Mouse (Mus musculus): ENCODE results near the gene Agpat1.

DNA sequence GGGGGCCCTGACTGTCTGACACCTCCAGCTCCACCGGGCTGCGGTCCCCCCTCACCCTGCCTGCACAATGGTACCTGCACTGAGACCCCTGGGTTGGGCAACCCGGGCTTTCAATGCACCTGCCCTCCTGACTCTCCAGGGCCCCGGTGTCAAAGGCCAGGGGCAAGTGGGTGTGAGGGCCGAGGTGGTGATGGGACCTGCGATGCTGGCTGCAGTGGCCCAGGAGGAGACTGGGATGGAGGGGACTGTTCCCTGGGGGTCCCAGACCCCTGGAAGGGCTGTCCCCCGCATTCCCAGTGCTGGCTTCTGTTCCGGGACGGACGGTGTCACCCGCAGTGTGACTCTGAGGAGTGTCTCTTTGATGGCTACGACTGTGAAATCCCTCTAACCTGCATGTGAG lies 21.5 kb upstream of the Agpat1 start:
- no peak for TF ChIP-seq CTCF (IDR thresholded peaks at IDR 0.05; ENCODE audit: low read depth)
- no peak for TF ChIP-seq EP300 (optimal IDR thresholded peaks at IDR 0.05)

Measured in stomach, postnatal 0 days (tissue).